Comparison of ENCODE assay signal across 8 mouse cellular contexts in the genomic region with DNA sequence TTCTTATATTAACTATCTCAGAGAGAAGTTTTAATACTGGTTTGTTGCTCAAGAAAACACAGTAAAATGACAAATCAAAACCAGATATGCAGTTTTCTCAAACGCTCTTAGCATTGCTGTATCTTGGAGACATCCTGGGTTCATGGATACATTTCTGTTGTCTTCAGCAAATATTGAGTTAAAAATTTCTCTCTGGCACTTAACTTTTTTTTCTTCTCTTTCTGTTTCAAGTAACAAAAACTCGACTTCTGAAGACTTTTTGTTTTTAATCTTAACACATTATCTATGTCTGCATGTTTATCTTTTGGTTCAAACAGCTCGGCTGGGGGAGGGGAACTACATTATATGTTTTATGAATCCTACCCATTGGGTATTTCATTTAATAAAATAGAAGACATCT. TPM values are rescaled to one million over a fixed set of nuclear protein-coding genes. Genes with fewer than 3 reads are reported as not detected.
A peak's percentile ranks its signal among the peaks of the same experiment; 100 is the strongest.
DNase-seq lines count a peak whose midpoint lies in the region; ATAC-seq and TF ChIP-seq lines count a peak whose summit lies in the region.

No protein-coding gene starts in this region.

- TF ChIP-seq EP300 in liver, postnatal 0 days (IDR thresholded peaks at IDR 0.05; ENCODE audit: low read depth): no peak

- WGBS in forebrain, embryonic 16.5 days: 10% methylated on average over 3 of the region's 3 CpGs
- 4% methylated on average over 3 of the region's 3 CpGs for WGBS in liver, postnatal 0 days (ENCODE audit: insufficient replicate concordance)

- DNase-seq in kidney, adult 9 months: peak; percentile 14
- DNase-seq in kidney, postnatal 4 days: no peak
- peak; percentile 55 for DNase-seq in adipocyte (ENCODE audit: low spot score)
- DNase-seq in liver, postnatal 0 days: no peak
- no peak for DNase-seq in right cerebral cortex, postnatal 36 days (ENCODE audit: low spot score in 2 of 2)
- DNase-seq in gastrocnemius, adult 18-20 months (ENCODE audit: low spot score): no peak
- DNase-seq in urinary bladder, postnatal 14 days (ENCODE audit: low spot score): no peak

- no peak overlapping the region for H3K4me3 ChIP-seq in forebrain, embryonic 16.5 days (replicated peaks; ENCODE audit: low read length)
- H3K4me3 ChIP-seq in liver, postnatal 0 days (ENCODE audit: low read depth, low read length): peak overlapping the region; percentile 97

- no peak for TF ChIP-seq CTCF in liver, postnatal 0 days (IDR thresholded peaks at IDR 0.05; ENCODE audit: low read depth)

- peaks cover 27% of the 10 kb centered on the region for H3K4me1 ChIP-seq in forebrain, embryonic 16.5 days (replicated peaks; ENCODE audit: control insufficient read depth, insufficient read depth, low read length)
- peaks cover 8% of the 10 kb centered on the region for H3K4me1 ChIP-seq in liver, postnatal 0 days (ENCODE audit: insufficient read depth)

- ATAC-seq in forebrain, embryonic 16.5 days: no peak
- ATAC-seq in liver, postnatal 0 days: no peak

- H3K9me3 ChIP-seq in forebrain, embryonic 16.5 days (ENCODE audit: control insufficient read depth, low read length): no peaks in the 10 kb centered on the region
- no peaks in the 10 kb centered on the region for H3K9me3 ChIP-seq in liver, postnatal 0 days (ENCODE audit: low read length)

- H3K27ac ChIP-seq in forebrain, embryonic 16.5 days (ENCODE audit: low read length): no peak overlapping the region
- peak overlapping the region; percentile 98 for H3K27ac ChIP-seq in liver, postnatal 0 days (ENCODE audit: low read depth)

- H3K4me2 ChIP-seq in forebrain, embryonic 16.5 days (ENCODE audit: low read length): peak overlapping the region; percentile 89
- peak overlapping the region; percentile 94 for H3K4me2 ChIP-seq in liver, postnatal 0 days (ENCODE audit: low read depth, low read length)

- no peak overlapping the region for H3K9ac ChIP-seq in forebrain, embryonic 16.5 days (replicated peaks; ENCODE audit: low read depth, low read length)
- peak overlapping the region; percentile 63 for H3K9ac ChIP-seq in liver, postnatal 0 days (replicated peaks)

- no peaks in the 10 kb centered on the region for H3K27me3 ChIP-seq in forebrain, embryonic 16.5 days (replicated peaks; ENCODE audit: control insufficient read depth, insufficient read depth, low read length)
- H3K27me3 ChIP-seq in liver, postnatal 0 days (ENCODE audit: insufficient read depth, low read length): no peaks in the 10 kb centered on the region

- H3K36me3 ChIP-seq in forebrain, embryonic 16.5 days (ENCODE audit: control insufficient read depth, insufficient read depth): no peaks in the 10 kb centered on the region
- H3K36me3 ChIP-seq in liver, postnatal 0 days (replicated peaks; ENCODE audit: insufficient read depth, low read length): peaks cover under 1% of the 10 kb centered on the region; the same call in 1 of the 2 replicates

RNA-seq across cellular contexts. Expression of gene Hivep1, which starts 1.7 kb away (rescaled TPM):
- polyA plus RNA-seq in forebrain, embryonic 16.5 days (2015; fragmentation: Nextera tagmentation; extraction: Ambion mirVana): 16.6 and 18.9 TPM in 2 replicates
- polyA plus RNA-seq in liver, postnatal 0 days (2015; fragmentation: Nextera tagmentation; extraction: Ambion mirVana): 3.1 and 4.5 TPM in 2 replicates
- total RNA-seq in gastrocnemius, adult 18-20 months (2021): 10 to 100 TPM; 13.0 to 14.9 TPM

Comparison
In these comparisons a context has a peak if more than half of its experiments do, and no peak if none do; other contexts are left out.
1. DNase-seq: peak in kidney, adult 9 months (single experiment) and adipocyte (single experiment); none in kidney, postnatal 4 days (0 of 2), liver, postnatal 0 days (single experiment), right cerebral cortex, postnatal 36 days (0 of 2), gastrocnemius, adult 18-20 months (single experiment) and urinary bladder, postnatal 14 days (single experiment).